ENCODE assay signal across 22 mouse cellular contexts in genomic region chr11:48841213-48841612, GRCm38 (mm10). TPM values are rescaled to one million over a fixed set of nuclear protein-coding genes. Genes with fewer than 3 reads are reported as not detected.
DNase-seq lines count a peak whose midpoint lies in the region; TF ChIP-seq lines count a peak whose summit lies in the region.
"Had no signal": no experiment of that assay in that cellular context is flagged by ENCODE, and none has a peak within 500 bp of the region (broad histone marks: within the 10 kb centered on the region; RNA-seq: fewer than 3 reads in every experiment).

No protein-coding gene starts in this region.

- TF ChIP-seq CTCF in gastrocnemius, adult 2 months (IDR thresholded peaks at IDR 0.05), result no peak
- TF ChIP-seq CTCF in CH12.LX (conservative IDR thresholded peaks at IDR 0.05 in 1 of 2, IDR thresholded peaks at IDR 0.05 in 1 of 2; ENCODE audit: low read depth in 2 of 2, low read length in 2 of 2), result no peak

- H3K4me3 ChIP-seq in gastrocnemius, adult 2 months, result no peak overlapping the region
- H3K4me3 ChIP-seq in CH12.LX (replicated peaks in 1 of 3; ENCODE audit: low read depth in 2 of 3, low read length in 2 of 3, poor library complexity in 1 of 3), result no peak overlapping the region
- H3K4me3 ChIP-seq: embryonic facial prominence, embryonic 13.5 days; embryonic facial prominence, embryonic 15.5 days; erythroblast, embryonic 14.5 days; forebrain, embryonic 10.5 days; forebrain, embryonic 12.5 days had no signal

- peaks cover 31 to 90% of the 10 kb centered on the region in 2 experiments for H3K4me1 ChIP-seq in CH12.LX (ENCODE audit: control insufficient read depth in 1 of 2, insufficient read depth in 2 of 2)

- H3K9ac ChIP-seq in CH12.LX (ENCODE audit: insufficient read depth, low read depth), result 0 out of 2 replicates have a peak overlapping the region, but pooled peaks have one; percentile 34
- H3K9ac ChIP-seq: embryonic facial prominence, embryonic 13.5 days; embryonic facial prominence, embryonic 15.5 days; forebrain, embryonic 12.5 days had no signal

- TF ChIP-seq EP300 in CH12.LX (IDR thresholded peaks at IDR 0.05; ENCODE audit: low read length), result no peak

- H3K9me3 ChIP-seq in CH12.LX (replicated peaks; ENCODE audit: low read length), result no peaks in the 10 kb centered on the region
- H3K9me3 ChIP-seq: embryonic facial prominence, embryonic 13.5 days; embryonic facial prominence, embryonic 15.5 days; forebrain, embryonic 10.5 days; forebrain, embryonic 12.5 days had no signal

- TF ChIP-seq POLR2A in CH12.LX (IDR thresholded peaks at IDR 0.05; ENCODE audit: low read depth, low read length), result no peak

- H3K27ac ChIP-seq in gastrocnemius, adult 2 months, result 0 out of 2 replicates have a peak overlapping the region, but pooled peaks have one; percentile 1
- H3K27ac ChIP-seq in CH12.LX (ENCODE audit: insufficient read depth, low read depth), result peak overlapping the region; percentile 79
- H3K27ac ChIP-seq: embryonic facial prominence, embryonic 13.5 days; embryonic facial prominence, embryonic 15.5 days; forebrain, embryonic 10.5 days; forebrain, embryonic 12.5 days had no signal

- H3K36me3 ChIP-seq in CH12.LX (replicated peaks in 1 of 2; ENCODE audit: control insufficient read depth in 1 of 2, insufficient read depth in 1 of 2, low read length in 1 of 2), result peaks cover 3 to 13% of the 10 kb centered on the region in 2 experiments
- H3K36me3 ChIP-seq: embryonic facial prominence, embryonic 13.5 days; embryonic facial prominence, embryonic 15.5 days; forebrain, embryonic 10.5 days; forebrain, embryonic 12.5 days had no signal

- in situ Hi-C loops in CH12.LX (cut with MboI; ENCODE audit: low pct_ligation_motif_present, low pct_unique_long_range_greater_than_20kb, low sequenced_read_pairs), result no loop called here

- no peak for DNase-seq in gastrocnemius, adult 2 months
- no peak for DNase-seq in gastrocnemius, adult 8-10 months (ENCODE audit: low spot score in 2 of 2)
- peak; percentile 85 for DNase-seq in kidney, adult 9 months
- DNase-seq in kidney, adult 8-10 months, result no peak
- DNase-seq in B cell, adult 2 months, result peak; percentile 38 to 50
- no peak for DNase-seq in CH12.LX (ENCODE audit: extremely low read depth)
- DNase-seq in right cerebral cortex, postnatal 4 days, result no peak
- no peak for DNase-seq in frontal cortex, postnatal 25 days (ENCODE audit: low spot score in 2 of 2)
- DNase-seq: adrenal gland, adult 2 months; adrenal gland, postnatal 10 days; adrenal gland, postnatal 25 days; cerebellum, adult 11 months; cerebellum, adult 18-20 months; cerebellum, adult 9-11 months; cerebellum, postnatal 14 days; cerebellum, postnatal 36 days; embryo, embryonic 11 days had no signal

- H3K27me3 ChIP-seq in CH12.LX (replicated peaks), result peaks cover 5% of the 10 kb centered on the region
- H3K27me3 ChIP-seq: embryonic facial prominence, embryonic 15.5 days had no signal

- H3K79me2 ChIP-seq in CH12.LX (replicated peaks; ENCODE audit: control insufficient read depth, extremely low read depth, insufficient read depth, poor library complexity, severe bottlenecking), result no peaks in the 10 kb centered on the region

- H3K4me2 ChIP-seq in CH12.LX (ENCODE audit: insufficient read depth, low read depth, poor library complexity, severe bottlenecking), result peak overlapping the region; percentile 62; the same call in 1 of the 2 replicates
- H3K4me2 ChIP-seq: embryonic facial prominence, embryonic 13.5 days; embryonic facial prominence, embryonic 15.5 days; forebrain, embryonic 12.5 days had no signal

- no peak for TF ChIP-seq RAD21 in CH12.LX (IDR thresholded peaks at IDR 0.05; ENCODE audit: low read depth, low read length)

- dilution Hi-C loops in CH12.LX (cut with MboI; ENCODE audit: extremely low pct_ligation_motif_present, extremely low pct_unique_long_range_greater_than_20kb, low sequenced_read_pairs), result no loop called here

- intact Hi-C loops in gastrocnemius, adult 2 months (cut with DNase I), result no loop called here

TF ChIP-seq in CH12.LX, 34 proteins besides CTCF, POLR2A, EP300 and RAD21:
- TF ChIP-seq ZNF384 (IDR thresholded peaks at IDR 0.05; ENCODE audit: low read depth, low read length) (peak; percentile 75), IRF4 (IDR thresholded peaks at IDR 0.05; ENCODE audit: low read depth, low read length) (peak; percentile 28; the same call in 1 of the 2 replicates), MEF2A (IDR thresholded peaks at IDR 0.05; ENCODE audit: borderline replicate concordance, low read depth, low read length) (0 out of 2 replicates have a peak, but pooled peaks have one; percentile 29), JUN (IDR thresholded peaks at IDR 0.05; ENCODE audit: insufficient read depth, low read depth, low read length) (no peak)

RNA-seq across cellular contexts. Expression of gene Gm12184, which starts 14.8 kb away (rescaled TPM):
- total RNA-seq in gastrocnemius, adult 2 months (2021), result 1 to 10 TPM; 1.5 to 2.2 TPM
- 1 to 10 TPM; 1.4 to 3.1 (median 1.8) TPM for total RNA-seq in gastrocnemius, adult 8-10 months (2022)
- total RNA-seq in CH12.LX (2012; rRNA removed), result 6.8 and 7.1 TPM in 2 replicates
- 51.6 and 61.0 TPM in 2 replicates for total RNA-seq in CH12.LX (2014; rRNA removed)
- polyA plus RNA-seq in CH12.LX (2012; ENCODE audit: insufficient read length, low read depth), result 5.6 and 17.1 TPM in 2 replicates

RNA-seq across cellular contexts. Expression of gene Trim7, which starts 15.3 kb away (rescaled TPM):
- 10 to 100 TPM; 25.9 to 51.8 TPM for total RNA-seq in gastrocnemius, adult 2 months (2021)
- 10 to 100 TPM; 25.5 to 30.8 (median 29.7) TPM for total RNA-seq in gastrocnemius, adult 8-10 months (2022)
- total RNA-seq in CH12.LX (2012; rRNA removed) (20.8 and 34.6 TPM in 2 replicates), CH12.LX (2014; rRNA removed) (9.2 and 9.5 TPM in 2 replicates)
- 11.6 and 15.1 TPM in 2 replicates for polyA plus RNA-seq in CH12.LX (2012; ENCODE audit: insufficient read length, low read depth)
- polyA plus RNA-seq: erythroblast, embryonic 14.5 days had no signal

RNA-seq across cellular contexts. Expression of gene Trim41, which starts 24.1 kb away (rescaled TPM):
- 10 to 100 TPM; 19.9 to 23.6 TPM for total RNA-seq in gastrocnemius, adult 2 months (2021)
- total RNA-seq in gastrocnemius, adult 8-10 months (2022), result 10 to 100 TPM; 13.7 to 25.0 (median 20.8) TPM
- total RNA-seq in CH12.LX (2012; rRNA removed), result 30.2 and 36.0 TPM in 2 replicates
- total RNA-seq in CH12.LX (2014; rRNA removed), result 18.8 and 20.9 TPM in 2 replicates
- polyA plus RNA-seq in CH12.LX (2012; ENCODE audit: insufficient read length, low read depth), result 51.6 and 63.7 TPM in 2 replicates

RNA-seq across cellular contexts. Expression of gene Irgm1, which starts 30.3 kb away (rescaled TPM):
- total RNA-seq in gastrocnemius, adult 2 months (2021), result 10 to 100 TPM; 13.5 to 14.4 TPM
- total RNA-seq in gastrocnemius, adult 8-10 months (2022), result 10 to 100 TPM; 12.0 to 13.7 (median 12.9) TPM
- 25.7 and 35.0 TPM in 2 replicates for total RNA-seq in CH12.LX (2012; rRNA removed)
- total RNA-seq in CH12.LX (2014; rRNA removed), result 58.1 and 63.8 TPM in 2 replicates
- 49.0 and 52.2 TPM in 2 replicates for polyA plus RNA-seq in CH12.LX (2012; ENCODE audit: insufficient read length, low read depth)
- polyA plus RNA-seq: erythroblast, embryonic 14.5 days had no signal

RNA-seq across cellular contexts. Expression of gene Rack1, which starts 41.1 kb away (rescaled TPM):
- total RNA-seq in gastrocnemius, adult 2 months (2021), result 100 to 1,000 TPM; 383 to 424 TPM
- total RNA-seq in gastrocnemius, adult 8-10 months (2022), result 100 to 1,000 TPM; 411 to 495 (median 459) TPM
- 5,582 and 6,330 TPM in 2 replicates for total RNA-seq in CH12.LX (2012; rRNA removed)
- 4,885 and 5,265 TPM in 2 replicates for total RNA-seq in CH12.LX (2014; rRNA removed)
- polyA plus RNA-seq in CH12.LX (2012; ENCODE audit: insufficient read length, low read depth), result 3,744 and 4,313 TPM in 2 replicates

Comparison
In these comparisons a context has a peak if more than half of its experiments do, and no peak if none do; other contexts are left out.
1. DNase-seq: peak in kidney, adult 9 months (single experiment) and B cell, adult 2 months (2 of 2); none in gastrocnemius, adult 2 months (single experiment), gastrocnemius, adult 8-10 months (0 of 2), kidney, adult 8-10 months (0 of 2), CH12.LX (single experiment), right cerebral cortex, postnatal 4 days (single experiment) and frontal cortex, postnatal 25 days (0 of 2).